Mouse (Mus musculus): ENCODE data around the gene Mettl2. TPM values are rescaled to one million over a fixed set of nuclear protein-coding genes. Genes with fewer than 3 reads are reported as not detected.

The Mettl2 gene
- polyA plus RNA-seq, 1 experiment: 18.5 TPM

DNA sequence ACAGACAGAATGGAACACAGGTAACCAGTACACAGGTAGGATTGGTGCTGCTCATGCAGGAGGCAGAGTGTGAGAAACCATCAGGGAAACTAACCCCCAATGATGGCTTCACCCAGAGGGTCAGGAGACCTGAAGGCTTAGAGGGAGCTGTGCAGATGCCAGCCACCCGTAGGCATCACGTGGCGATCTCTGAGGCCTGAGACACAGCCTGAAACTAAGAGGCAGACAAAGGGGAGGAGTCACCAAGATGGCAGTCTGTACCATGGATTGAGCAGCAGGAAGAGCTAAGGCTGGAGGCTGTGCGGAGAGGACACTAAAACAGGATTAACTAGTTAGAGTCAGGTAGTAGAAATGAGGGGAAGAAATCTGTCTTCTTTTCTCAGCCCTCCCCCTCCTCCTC is 24.5 kb downstream of the Mettl2 start:
- TF ChIP-seq USF1 (IDR thresholded peaks at IDR 0.05; ENCODE audit: low read depth): peak; percentile 5
- TF ChIP-seq MYOD1 (IDR thresholded peaks at IDR 0.05; ENCODE audit: control insufficient read depth, insufficient read length, low read depth): no peak
- H3K4me3 ChIP-seq (ENCODE audit: insufficient read depth, poor library complexity, severe bottlenecking): no peak overlapping the region

DNA sequence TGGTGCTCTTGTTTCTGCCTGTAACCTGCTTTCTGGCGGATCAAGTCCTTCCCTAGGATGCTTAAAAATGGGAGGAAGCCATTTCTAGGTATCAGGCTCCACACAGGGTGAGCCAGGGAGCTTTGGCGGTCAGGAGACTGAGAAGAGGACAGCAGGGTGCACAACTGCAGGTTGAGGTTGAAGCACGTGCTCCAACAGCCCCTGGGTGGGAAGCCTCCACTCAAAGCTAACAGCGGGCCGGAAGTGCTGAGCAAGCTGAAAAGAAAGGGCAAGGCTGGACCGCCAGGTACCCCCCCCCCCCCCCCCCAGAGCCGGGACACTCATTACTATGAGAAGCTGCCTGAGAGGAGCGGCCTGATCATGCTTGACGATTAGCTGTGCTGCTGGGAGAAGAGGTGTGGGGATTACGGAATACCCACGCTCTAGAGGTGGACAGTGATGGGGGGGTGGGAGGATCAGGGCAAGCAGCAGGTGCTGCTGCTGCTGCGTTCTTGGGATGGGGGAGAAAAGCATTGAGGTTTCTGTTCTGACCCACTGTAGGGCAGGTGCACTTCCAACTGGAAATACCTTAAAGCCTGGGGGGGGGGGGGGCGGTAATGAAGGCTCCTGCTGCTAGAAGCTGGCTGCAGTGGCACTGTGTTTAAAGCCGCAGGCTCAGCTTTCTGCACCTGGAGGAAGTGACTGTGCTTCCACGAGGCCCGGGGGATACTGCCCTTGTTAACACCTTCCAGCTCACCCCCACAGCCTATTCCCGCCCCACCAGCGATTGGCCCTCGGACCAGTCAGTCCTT is 25.2 kb downstream of the Mettl2 start:
- Histone ChIP-seq H3K27me3 (ENCODE audit: control insufficient read depth, insufficient read depth, insufficient read length) (no peaks in the 10 kb centered on the region), H3K79me2 (ENCODE audit: control insufficient read depth, insufficient read depth) (no peaks in the 10 kb centered on the region), H3K36me3 (ENCODE audit: control insufficient read depth, insufficient read depth) (no peaks in the 10 kb centered on the region), H3K4me3 (ENCODE audit: insufficient read depth, poor library complexity, severe bottlenecking) (no peak overlapping the region), H3ac (ENCODE audit: control insufficient read depth, insufficient read length, low read depth) (no peak overlapping the region), H3K79me3 (ENCODE audit: low read depth) (no peaks in the 10 kb centered on the region)
- no peak for TF ChIP-seq FOSL1 (IDR thresholded peaks at IDR 0.05; ENCODE audit: insufficient read depth, low read length, poor library complexity, severe bottlenecking)
- no peak for TF ChIP-seq CTCF (IDR thresholded peaks at IDR 0.05; ENCODE audit: control insufficient read depth, insufficient read depth, insufficient read length)
- TF ChIP-seq MYOG (IDR thresholded peaks at IDR 0.05; ENCODE audit: control insufficient read depth, extremely low read depth, insufficient read length): no peak
- no peak for TF ChIP-seq MYOD1 (IDR thresholded peaks at IDR 0.05; ENCODE audit: control insufficient read depth, insufficient read length, low read depth)
- no peak for TF ChIP-seq CEBPB (IDR thresholded peaks at IDR 0.05; ENCODE audit: low read depth)

More for the DNA sequence above, 24.5 kb downstream of the Mettl2 start:
- H3K79me3 ChIP-seq (ENCODE audit: low read depth): no peaks in the 10 kb centered on the region
- no peaks in the 10 kb centered on the region for H3K79me2 ChIP-seq (ENCODE audit: control insufficient read depth, insufficient read depth)
- no peak overlapping the region for H3ac ChIP-seq (ENCODE audit: control insufficient read depth, insufficient read length, low read depth)
- H3K36me3 ChIP-seq (ENCODE audit: control insufficient read depth, insufficient read depth): no peaks in the 10 kb centered on the region
- no peaks in the 10 kb centered on the region for H3K27me3 ChIP-seq (ENCODE audit: control insufficient read depth, insufficient read depth, insufficient read length)

DNA sequence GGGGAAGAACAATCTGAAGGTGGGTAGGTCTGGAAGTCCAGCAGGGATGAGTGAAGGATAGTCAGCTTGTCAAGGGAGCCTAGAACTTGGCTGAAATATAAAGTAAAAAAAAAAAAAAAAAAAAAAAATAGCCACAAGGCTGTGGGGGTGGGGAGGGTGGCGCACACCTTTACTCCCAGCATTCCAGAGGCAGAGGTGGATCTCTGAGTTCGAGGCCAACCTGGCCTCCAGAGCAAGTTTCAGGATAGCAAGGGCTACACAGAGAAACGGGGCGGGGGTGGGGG is 25.7 kb downstream of the Mettl2 start:
- Histone ChIP-seq H3K36me3 (ENCODE audit: control insufficient read depth, insufficient read depth) (no peaks in the 10 kb centered on the region), H3K79me3 (ENCODE audit: low read depth) (no peaks in the 10 kb centered on the region), H3K27me3 (ENCODE audit: control insufficient read depth, insufficient read depth, insufficient read length) (no peaks in the 10 kb centered on the region), H3ac (ENCODE audit: control insufficient read depth, insufficient read length, low read depth) (no peak overlapping the region), H3K4me3 (ENCODE audit: insufficient read depth, poor library complexity, severe bottlenecking) (no peak overlapping the region), H3K79me2 (ENCODE audit: control insufficient read depth, insufficient read depth) (no peaks in the 10 kb centered on the region)
- TF ChIP-seq FOSL1 (IDR thresholded peaks at IDR 0.05; ENCODE audit: insufficient read depth, low read length, poor library complexity, severe bottlenecking): no peak
- TF ChIP-seq USF1 (IDR thresholded peaks at IDR 0.05; ENCODE audit: low read depth): no peak
- TF ChIP-seq MAX (IDR thresholded peaks at IDR 0.05): no peak
- no peak for TF ChIP-seq MYOG (IDR thresholded peaks at IDR 0.05; ENCODE audit: control insufficient read depth, extremely low read depth, insufficient read length)
- no peak for TF ChIP-seq CEBPB (IDR thresholded peaks at IDR 0.05; ENCODE audit: low read depth)
- no peak for TF ChIP-seq MYOD1 (IDR thresholded peaks at IDR 0.05; ENCODE audit: control insufficient read depth, insufficient read length, low read depth)
- no peak for TF ChIP-seq CTCF (IDR thresholded peaks at IDR 0.05; ENCODE audit: control insufficient read depth, insufficient read depth, insufficient read length)

DNA sequence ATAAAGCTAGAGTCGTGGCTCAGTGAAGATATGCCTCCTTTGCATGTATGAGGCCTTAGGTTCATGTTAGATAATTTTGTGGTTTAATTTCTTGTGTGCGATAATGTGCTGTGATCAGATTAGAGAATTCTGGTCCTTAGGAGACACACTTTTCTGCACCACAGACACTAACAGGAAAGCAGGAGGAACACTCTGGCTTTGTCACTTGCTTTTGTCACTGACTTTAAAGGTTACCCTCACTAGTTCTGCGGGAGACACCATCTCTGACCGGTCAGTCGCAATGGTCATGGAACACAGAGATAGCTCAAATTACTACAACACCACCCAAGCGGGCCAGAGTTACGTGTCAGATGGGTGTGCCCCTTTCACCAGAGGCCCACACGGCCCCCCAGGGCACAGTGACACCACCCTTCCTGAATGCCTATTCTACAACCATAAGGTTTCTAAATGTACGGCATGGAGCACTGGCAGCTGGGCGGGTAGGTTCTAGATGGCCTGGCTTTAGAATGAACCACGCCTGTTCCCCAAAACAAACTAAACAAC is 26.2 kb downstream of the Mettl2 start:
- Histone ChIP-seq H3K27me3 (ENCODE audit: control insufficient read depth, insufficient read depth, insufficient read length) (no peaks in the 10 kb centered on the region), H3K36me3 (ENCODE audit: control insufficient read depth, insufficient read depth) (no peaks in the 10 kb centered on the region), H3K4me3 (ENCODE audit: insufficient read depth, poor library complexity, severe bottlenecking) (no peak overlapping the region), H3K79me3 (ENCODE audit: low read depth) (no peaks in the 10 kb centered on the region), H3ac (ENCODE audit: control insufficient read depth, insufficient read length, low read depth) (no peak overlapping the region), H3K79me2 (ENCODE audit: control insufficient read depth, insufficient read depth) (no peaks in the 10 kb centered on the region)
- TF ChIP-seq MAX (IDR thresholded peaks at IDR 0.05) (no peak), MYOD1 (IDR thresholded peaks at IDR 0.05; ENCODE audit: control insufficient read depth, insufficient read length, low read depth) (no peak), CEBPB (IDR thresholded peaks at IDR 0.05; ENCODE audit: low read depth) (no peak), MYOG (IDR thresholded peaks at IDR 0.05; ENCODE audit: control insufficient read depth, extremely low read depth, insufficient read length) (no peak), CTCF (IDR thresholded peaks at IDR 0.05; ENCODE audit: control insufficient read depth, insufficient read depth, insufficient read length) (no peak), FOSL1 (IDR thresholded peaks at IDR 0.05; ENCODE audit: insufficient read depth, low read length, poor library complexity, severe bottlenecking) (no peak), USF1 (IDR thresholded peaks at IDR 0.05; ENCODE audit: low read depth) (no peak)

DNA sequence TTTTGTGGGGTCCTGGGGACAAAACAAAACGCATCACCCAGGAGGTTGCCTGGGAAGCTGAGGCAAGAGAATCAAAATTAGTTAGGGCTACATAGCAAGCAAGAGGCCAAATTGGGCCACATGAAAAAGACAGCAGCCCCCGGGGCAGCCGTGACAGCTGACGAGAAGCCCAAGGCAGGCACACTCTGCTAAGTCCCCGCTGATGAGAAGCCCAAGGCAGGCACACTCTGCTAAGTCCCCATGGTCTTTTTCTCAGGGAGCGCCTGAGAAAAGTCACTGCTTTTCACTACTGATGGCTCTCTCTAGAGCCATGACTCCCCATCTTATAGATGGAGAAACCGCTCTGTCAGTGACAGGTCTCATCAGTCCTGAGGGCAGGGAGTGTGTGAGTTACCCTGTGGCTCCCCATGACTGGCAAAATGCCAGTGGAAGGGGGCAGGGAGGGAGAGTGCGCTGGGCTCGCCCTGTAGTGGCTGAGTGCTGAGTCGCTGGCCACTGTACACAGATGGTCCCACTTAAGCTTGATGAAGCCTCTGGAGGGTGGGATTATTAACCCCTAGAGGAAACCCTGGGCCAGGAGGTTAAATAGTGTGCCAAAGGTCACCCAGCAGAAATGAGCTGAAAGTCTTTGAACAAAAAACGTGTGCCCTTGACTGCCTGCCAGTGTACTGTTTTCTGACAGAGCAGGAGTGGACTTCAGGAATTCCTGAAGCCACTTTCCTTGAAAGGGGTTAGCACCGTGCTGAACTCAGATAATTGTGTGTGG is 27.0 kb downstream of the Mettl2 start:
- TF ChIP-seq CTCF (IDR thresholded peaks at IDR 0.05; ENCODE audit: control insufficient read depth, insufficient read depth, insufficient read length): no peak
- no peak for TF ChIP-seq USF1 (IDR thresholded peaks at IDR 0.05; ENCODE audit: low read depth)
- TF ChIP-seq CEBPB (IDR thresholded peaks at IDR 0.05; ENCODE audit: low read depth): no peak
- TF ChIP-seq FOSL1 (IDR thresholded peaks at IDR 0.05; ENCODE audit: insufficient read depth, low read length, poor library complexity, severe bottlenecking): no peak
- no peak for TF ChIP-seq MAX (IDR thresholded peaks at IDR 0.05)
- TF ChIP-seq MYOD1 (IDR thresholded peaks at IDR 0.05; ENCODE audit: control insufficient read depth, insufficient read length, low read depth): no peak
- TF ChIP-seq MYOG (IDR thresholded peaks at IDR 0.05; ENCODE audit: control insufficient read depth, extremely low read depth, insufficient read length): no peak
- Histone ChIP-seq H3K79me3 (ENCODE audit: low read depth) (no peaks in the 10 kb centered on the region), H3K79me2 (ENCODE audit: control insufficient read depth, insufficient read depth) (no peaks in the 10 kb centered on the region), H3K4me3 (ENCODE audit: insufficient read depth, poor library complexity, severe bottlenecking) (no peak overlapping the region), H3K27me3 (ENCODE audit: control insufficient read depth, insufficient read depth, insufficient read length) (no peaks in the 10 kb centered on the region), H3K36me3 (ENCODE audit: control insufficient read depth, insufficient read depth) (no peaks in the 10 kb centered on the region), H3ac (ENCODE audit: control insufficient read depth, insufficient read length, low read depth) (no peak overlapping the region)
